Mouse (Mus musculus) 3T3-L1 (cell line): ENCODE data around the gene Slc4a8.
A peak's percentile ranks its signal among the peaks of the same experiment; 100 is the strongest.
"Not testable (repeated sequence)": the region's sequence is repeated elsewhere in the genome, so short reads cannot be mapped to it uniquely, and the experiment has no call there.

Experiments used
- DNase-seq: peaks from one replicate; pipeline ENCODE4 v3.0.0-alpha.2; 2015; ENCODE audit warnings: low read depth, low spot score

The Slc4a8 gene

GRCm38 (mm10) chr15:100743238-100743637, 18.3 kb upstream of the Slc4a8 start:
- DNase-seq, result no peak

- DNase-seq, result no peak
Measured at GRCm38 (mm10) chr15:100746478-100747120, 14.9 kb upstream of the Slc4a8 start.

GRCm38 (mm10) chr15:100747121-100747963, 14.2 kb upstream of the Slc4a8 start:
- no peak for DNase-seq

- DNase-seq, result no peak
Measured at GRCm38 (mm10) chr15:100748584-100748983, 13.0 kb upstream of the Slc4a8 start.

- no peak for DNase-seq
Measured at GRCm38 (mm10) chr15:100749751-100750538, 11.6 kb upstream of the Slc4a8 start.

- DNase-seq, result no peak
Measured at GRCm38 (mm10) chr15:100752439-100752838, 9.1 kb upstream of the Slc4a8 start.

GRCm38 (mm10) chr15:100753045-100753444, 8.5 kb upstream of the Slc4a8 start:
- DNase-seq, result no peak

GRCm38 (mm10) chr15:100754041-100754440, 7.5 kb upstream of the Slc4a8 start:
- DNase-seq, result peak; percentile 67

- peak; percentile 85 for DNase-seq
Measured at GRCm38 (mm10) chr15:100754805-100755497, 6.6 kb upstream of the Slc4a8 start.

GRCm38 (mm10) chr15:100755498-100755859, 6.1 kb upstream of the Slc4a8 start:
- DNase-seq, result no peak

- no peak for DNase-seq
Measured at GRCm38 (mm10) chr15:100755881-100756624, 5.5 kb upstream of the Slc4a8 start.

- DNase-seq, result peak; percentile 89
Measured at GRCm38 (mm10) chr15:100757527-100757978, 4.0 kb upstream of the Slc4a8 start.

- no peak for DNase-seq
Measured at GRCm38 (mm10) chr15:100759286-100759685, 2.3 kb upstream of the Slc4a8 start.

- DNase-seq, result no peak
Measured at GRCm38 (mm10) chr15:100761036-100761418, 520 bp upstream of the Slc4a8 start.

- no peak for DNase-seq
Measured at GRCm38 (mm10) chr15:100762649-100763048, 1.1 kb downstream of the Slc4a8 start.

GRCm38 (mm10) chr15:100764163-100764951, 2.8 kb downstream of the Slc4a8 start:
- no peak for DNase-seq

GRCm38 (mm10) chr15:100766826-100767225, 5.3 kb downstream of the Slc4a8 start:
- DNase-seq, result no peak

GRCm38 (mm10) chr15:100767851-100768250, 6.3 kb downstream of the Slc4a8 start:
- no peak for DNase-seq

- DNase-seq, result not testable (repeated sequence)
Measured at GRCm38 (mm10) chr15:100769023-100769422, 7.5 kb downstream of the Slc4a8 start.

- no peak for DNase-seq
Measured at GRCm38 (mm10) chr15:100770338-100770737, 8.8 kb downstream of the Slc4a8 start.
